Mouse (Mus musculus): ENCODE data around the gene Hmgn5.

The Hmgn5 gene

GRCm38 (mm10) chrX:109013283-109013682 lies at the start of gene Hmgn5:
TSS of gene Hmgn5 (minus strand) at chrX:109013404.
- DNase-seq (ENCODE audit: low spot score): peak; percentile 84

- no peak for DNase-seq (ENCODE audit: low spot score)
Measured at GRCm38 (mm10) chrX:109047773-109048172, 34.6 kb upstream of the Hmgn5 start.

GRCm38 (mm10) chrX:109026224-109026623 lies 13.0 kb upstream of the Hmgn5 start:
- no peak for DNase-seq (ENCODE audit: low spot score)

GRCm38 (mm10) chrX:109020858-109021257 lies 7.7 kb upstream of the Hmgn5 start:
- DNase-seq (ENCODE audit: low spot score): no peak

- DNase-seq (ENCODE audit: low spot score): no peak
Measured at GRCm38 (mm10) chrX:109014166-109014565, 962 bp upstream of the Hmgn5 start.

GRCm38 (mm10) chrX:109013686-109014085 lies 482 bp upstream of the Hmgn5 start:
- peak; percentile 40 for DNase-seq (ENCODE audit: low spot score)

GRCm38 (mm10) chrX:109012371-109013031 lies 703 bp downstream of the Hmgn5 start:
- peak; percentile 68 for DNase-seq (ENCODE audit: low spot score)

- DNase-seq (ENCODE audit: low spot score): peak; percentile 35
Measured at GRCm38 (mm10) chrX:109011611-109012185, 1.5 kb downstream of the Hmgn5 start.

GRCm38 (mm10) chrX:109001277-109001676 lies 11.9 kb downstream of the Hmgn5 start:
- DNase-seq (ENCODE audit: low spot score): no peak
